Mouse (Mus musculus) ovary, adult 2 months (tissue): ENCODE results near the gene Rgs12. TPM values are rescaled to one million over a fixed set of nuclear protein-coding genes. Genes with fewer than 3 reads are reported as not detected.

Experiments used
- polyA plus RNA-seq: library from polyadenylated mRNA; depleted of rRNA; stranded (reverse); fragments of >200 nt; gene quantifications from 2 replicates; pipeline ENCODE4 v1.2.3, GENCODE M21; 2012; rRNA removed

The Rgs12 gene
- 47.2 and 74.1 TPM in 2 replicates for polyA plus RNA-seq

DNA sequence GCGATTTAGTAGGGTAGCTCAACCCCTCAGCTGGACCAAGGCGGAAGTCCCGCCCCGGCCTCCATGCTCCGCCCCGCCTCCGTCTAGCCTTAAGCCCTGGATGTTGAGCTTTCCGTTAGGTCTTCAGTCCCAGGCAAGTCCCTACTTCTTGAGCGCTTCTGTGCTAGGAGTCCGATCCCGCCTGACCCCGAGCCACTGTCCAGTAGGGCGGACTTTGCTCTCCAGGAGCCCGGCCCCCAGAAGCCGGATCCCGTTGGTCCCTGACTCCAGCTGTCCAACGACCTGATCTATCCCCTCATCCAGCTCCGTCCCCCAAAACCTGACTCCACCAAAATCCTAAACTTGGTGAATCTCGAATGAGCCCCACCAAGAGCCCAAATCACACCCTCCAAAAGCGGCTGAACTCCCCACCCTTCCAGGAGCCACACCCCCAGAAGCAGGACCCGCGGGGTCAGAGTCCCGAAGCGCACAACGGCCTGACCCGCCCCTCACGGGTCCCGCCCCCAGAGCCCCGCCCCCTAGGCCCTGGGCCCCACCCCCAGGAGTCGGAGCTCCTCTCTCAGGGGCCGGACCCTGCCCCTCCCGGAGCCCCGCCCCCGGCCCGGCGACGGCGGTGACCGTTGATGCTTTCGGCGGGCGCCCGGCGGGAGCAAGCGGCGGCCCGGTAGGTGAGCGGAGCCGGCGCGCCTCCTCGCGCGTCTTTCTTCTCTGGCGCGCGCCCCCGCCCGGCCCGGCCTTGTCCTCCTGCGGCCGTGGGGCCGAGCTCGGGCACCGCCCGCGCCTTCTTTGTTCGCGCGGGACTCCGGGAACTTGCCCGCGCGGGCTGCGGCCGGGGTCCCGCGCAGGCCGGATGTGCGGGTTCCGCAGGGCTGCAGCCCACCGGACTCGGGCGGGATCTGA, at the start of gene Rgs12:
Rgs12 (plus strand) TSS at position 585 of the 900 bp plus-strand sequence.

DNA sequence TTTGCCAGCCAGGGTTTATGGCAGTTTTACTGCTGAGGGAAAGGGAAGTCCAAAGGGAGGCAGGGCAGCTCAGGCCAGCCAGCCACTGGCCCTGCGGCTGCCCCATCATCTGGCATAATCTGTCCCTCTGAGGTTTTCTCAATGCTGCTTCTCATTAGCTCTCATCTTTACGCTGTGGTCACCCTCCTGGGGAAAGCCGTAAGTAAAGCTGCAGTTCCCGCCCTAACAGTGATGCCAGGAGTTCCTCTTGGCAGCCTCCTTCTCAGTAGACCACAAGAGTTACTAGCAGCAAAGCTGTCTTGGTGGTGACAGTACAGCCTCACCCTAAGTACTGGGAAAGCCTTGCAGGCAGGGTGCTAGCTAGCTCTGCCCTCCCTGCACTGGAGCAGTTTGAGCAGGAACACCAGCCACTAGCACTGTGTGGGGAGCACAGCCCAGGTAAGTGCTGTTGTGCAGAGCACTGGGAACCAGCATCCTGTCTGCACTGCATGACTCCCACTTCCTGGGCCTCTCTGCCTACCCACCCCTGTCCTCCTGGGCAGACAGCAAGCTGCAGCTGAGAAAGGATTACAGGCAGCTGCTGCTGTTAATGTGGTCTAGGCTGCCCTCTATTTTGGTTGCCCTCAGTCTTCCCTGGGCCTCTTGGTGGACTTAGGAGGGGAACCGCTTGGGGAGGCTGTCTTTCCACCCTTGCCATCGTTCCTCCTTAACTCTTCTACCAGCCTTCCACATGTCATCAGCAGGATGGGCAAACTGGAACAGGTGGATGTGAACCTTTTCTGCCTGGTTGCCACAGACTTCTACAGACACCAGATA, 41.1 kb upstream of the Rgs12 start, which contains the start of gene Msantd1:
Msantd1 (plus strand) TSS at position 103 of the 816 bp plus-strand sequence.

DNA sequence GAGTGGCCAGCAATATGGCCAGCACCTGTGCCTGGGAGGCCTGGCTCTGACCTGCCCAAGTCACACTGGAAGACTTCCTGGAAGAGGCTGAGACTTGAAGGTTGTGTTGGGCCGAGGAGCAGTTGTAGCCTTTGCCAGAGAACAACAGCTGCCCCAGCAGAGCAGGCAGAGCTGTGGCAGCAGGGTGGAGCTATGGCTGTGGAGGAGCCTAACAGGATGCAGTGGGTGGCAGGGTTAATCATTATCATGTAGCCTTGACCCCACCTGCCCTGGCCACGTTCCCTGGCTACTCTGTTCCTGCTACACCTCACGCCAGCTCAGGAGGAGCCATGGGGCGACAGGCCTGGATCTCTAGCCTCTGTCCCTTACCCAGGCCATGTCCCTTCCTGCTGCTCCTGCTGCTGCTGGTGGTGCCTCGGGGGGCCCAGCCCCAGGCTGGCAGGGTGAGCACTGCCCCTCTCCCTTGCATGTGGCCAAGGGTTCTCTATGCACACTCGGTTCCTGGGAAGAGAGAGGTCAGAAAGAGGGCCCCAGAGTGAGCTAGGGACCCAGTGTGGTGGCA, 92.1 kb downstream of the Rgs12 start, which contains the start of gene Hgfac:
Hgfac (plus strand) TSS at position 242 of the 562 bp plus-strand sequence.

DNA sequence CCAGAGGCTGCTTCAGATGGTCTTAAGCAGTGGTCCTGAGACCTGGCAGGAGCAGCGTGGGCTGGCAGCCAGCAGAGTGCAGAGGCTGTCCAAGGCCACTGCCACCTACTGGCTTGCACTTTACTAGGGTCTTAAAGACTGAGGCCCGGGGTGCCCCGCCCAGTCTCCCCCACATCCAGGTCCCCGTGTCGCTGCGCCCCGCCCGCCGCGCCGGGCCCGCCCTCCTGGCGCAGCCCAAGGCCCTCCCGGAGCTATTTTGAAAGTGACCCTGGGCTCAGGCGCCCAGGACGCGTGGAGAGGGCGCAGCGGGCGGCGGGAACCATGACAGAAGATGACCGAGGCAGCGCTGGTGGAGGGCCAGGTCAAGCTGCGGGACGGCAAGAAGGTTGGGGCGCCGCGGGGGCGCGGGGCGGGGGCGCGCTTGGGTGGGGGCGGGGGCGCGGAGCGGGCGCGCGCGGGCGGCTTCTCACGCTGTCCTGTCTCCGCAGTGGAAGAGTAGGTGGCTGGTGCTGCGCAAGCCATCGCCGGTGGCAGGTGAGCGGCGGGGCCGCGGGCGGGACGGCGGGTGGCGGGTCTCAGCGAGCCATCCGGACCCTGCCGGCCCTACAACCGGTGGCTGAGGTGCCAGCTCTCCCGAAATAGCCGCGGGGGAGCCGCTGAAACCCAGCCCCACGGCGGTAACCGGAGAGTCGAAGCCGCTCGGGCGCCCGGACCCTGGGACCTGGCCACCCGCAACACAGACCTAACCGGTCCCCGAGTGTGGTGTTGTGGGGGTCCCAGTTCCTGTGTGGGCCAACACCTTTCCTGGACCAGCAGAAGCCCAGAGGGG, 107.6 kb downstream of the Rgs12 start, which contains the start of gene Dok7:
Dok7 (plus strand) TSS at position 163 of the 829 bp plus-strand sequence.

Other genes starting within 250 kb of the Rgs12 start
- 16.2 and 16.9 TPM in 2 replicates for gene Htt, start 187.7 kb upstream of the Rgs12 start, polyA plus RNA-seq
- 7.4 and 8.9 TPM in 2 replicates for gene Msantd1, start 41.4 kb upstream of the Rgs12 start, polyA plus RNA-seq
- 25.0 and 27.9 TPM in 2 replicates for gene Hgfac, start 92.1 kb downstream of the Rgs12 start, polyA plus RNA-seq
- 29.6 and 33.1 TPM in 2 replicates for gene Dok7, start 107.3 kb downstream of the Rgs12 start, polyA plus RNA-seq
- 82.5 and 92.3 TPM in 2 replicates for gene Lrpap1, start 156.3 kb downstream of the Rgs12 start, polyA plus RNA-seq